Mouse (Mus musculus): ENCODE results near the gene Gpr62.

Gpr62 gene

DNA sequence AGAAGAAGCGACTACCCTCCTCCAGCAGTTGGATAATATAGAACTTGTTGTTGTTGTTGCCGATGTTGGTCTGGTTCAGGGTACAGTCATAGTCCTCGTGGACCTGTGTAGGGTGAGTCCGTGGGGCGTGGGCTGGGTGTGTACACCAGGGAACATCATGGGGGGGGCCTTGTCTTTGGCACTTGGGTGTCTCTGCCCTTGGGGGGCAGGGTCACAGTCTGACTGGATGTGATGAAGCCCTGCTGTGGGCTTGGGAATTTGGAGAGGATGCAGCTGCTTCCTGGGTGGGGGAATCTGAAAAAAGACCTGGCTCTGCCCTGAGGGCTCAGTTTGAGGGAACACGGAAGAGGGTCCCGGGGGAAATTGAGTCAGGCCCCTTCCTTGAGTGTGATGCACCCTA lies 9.3 kb upstream of the Gpr62 start:
- DNase-seq (ENCODE audit: low spot score in 2 of 2): peak; percentile 43 to 62

DNA sequence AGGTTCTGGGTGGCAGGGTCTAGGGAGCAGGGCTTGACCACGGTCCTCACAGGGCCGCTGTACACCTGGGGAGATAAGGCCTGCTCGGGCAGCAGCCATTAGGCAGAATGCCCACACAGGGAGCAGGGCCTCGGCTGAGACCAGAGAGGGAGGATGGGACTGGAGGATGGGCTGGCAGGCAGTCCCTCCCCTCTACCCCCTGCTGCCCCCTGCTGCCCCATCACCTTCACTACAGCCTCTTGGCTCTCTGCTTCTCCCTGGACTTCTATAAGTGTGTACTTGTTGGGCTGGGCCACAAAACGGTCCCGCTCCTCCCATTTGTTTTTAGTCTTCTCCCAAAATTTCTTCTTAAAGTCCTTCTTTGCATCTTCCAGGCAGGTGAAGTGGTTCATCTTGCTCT lies 8.7 kb upstream of the Gpr62 start:
- DNase-seq (ENCODE audit: low spot score in 2 of 2): peak; percentile 57 to 81

DNA sequence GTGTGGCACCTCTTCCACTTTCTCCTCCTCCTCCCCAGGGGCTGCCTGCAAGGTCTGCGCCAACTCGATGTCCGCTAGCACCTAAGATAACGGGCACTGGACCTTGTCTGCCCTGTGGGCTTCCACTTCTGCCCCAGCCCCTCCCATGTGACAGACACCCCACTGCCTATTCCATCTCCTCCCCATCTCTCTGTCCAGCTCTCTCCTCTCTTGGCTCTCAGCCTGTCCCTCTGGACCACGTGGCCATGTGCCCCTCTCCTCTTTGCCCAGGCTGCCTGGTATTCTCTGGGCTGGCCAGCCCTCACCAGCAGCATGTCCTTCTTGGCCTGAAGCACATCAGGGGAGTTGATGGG lies 8.0 kb upstream of the Gpr62 start:
- peak; percentile 21 to 55 for DNase-seq (ENCODE audit: low spot score in 2 of 2)

DNA sequence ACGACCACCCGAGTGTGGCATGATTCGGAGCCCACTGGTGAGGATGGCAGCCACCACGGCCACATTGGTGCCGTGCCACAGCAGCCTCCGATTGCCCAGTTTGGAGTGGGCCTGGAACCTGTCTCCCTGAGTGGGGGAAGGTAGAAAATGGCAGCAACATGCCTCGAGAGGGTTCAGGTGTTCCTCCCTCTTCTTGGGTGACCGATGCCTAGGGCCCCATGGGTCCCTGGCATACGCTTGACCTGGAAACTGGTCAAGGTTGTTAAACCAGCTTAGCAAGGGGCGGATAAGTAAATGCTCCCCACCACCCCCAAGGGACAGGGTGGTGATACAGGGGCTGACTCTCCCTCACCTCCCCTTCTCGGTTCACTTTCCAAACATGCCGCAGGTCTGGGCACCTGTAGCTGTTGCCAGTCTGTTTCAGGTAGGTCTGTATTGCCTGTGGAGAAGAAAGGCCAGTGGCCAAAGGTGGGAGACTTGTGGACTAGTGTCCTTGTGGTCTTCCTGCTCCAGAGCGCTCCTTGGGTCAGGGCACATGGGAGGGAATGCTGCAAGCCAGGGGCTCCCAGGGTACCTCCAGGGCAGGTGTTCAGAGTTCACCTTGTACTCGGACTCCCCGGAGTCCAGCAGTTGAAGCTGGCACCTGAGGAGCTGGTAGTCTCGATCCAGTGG lies 7.5 kb upstream of the Gpr62 start:
- DNase-seq (ENCODE audit: low spot score in 2 of 2): peak in 1 of 2 experiments; percentile 53

DNA sequence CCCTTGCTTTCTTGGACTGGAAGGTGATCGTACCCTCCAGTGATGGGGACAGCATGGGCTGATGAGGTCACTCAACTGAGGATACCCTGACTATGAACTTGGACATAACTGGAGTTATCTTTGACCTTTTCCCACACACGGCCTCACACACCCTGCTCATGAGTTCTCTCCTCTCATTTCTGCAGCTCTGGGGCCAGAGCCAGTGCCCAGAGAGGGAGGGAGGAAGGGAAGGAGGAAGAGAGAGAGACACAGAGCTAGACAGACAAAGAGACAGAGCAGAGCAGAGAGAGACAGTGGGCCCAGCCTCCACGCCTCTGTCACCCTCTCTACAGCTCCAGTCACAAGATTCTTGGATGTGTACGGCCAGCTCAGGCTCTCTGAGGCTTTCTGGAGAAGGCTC lies 6.6 kb upstream of the Gpr62 start:
- DNase-seq (ENCODE audit: low spot score in 2 of 2): no peak

DNA sequence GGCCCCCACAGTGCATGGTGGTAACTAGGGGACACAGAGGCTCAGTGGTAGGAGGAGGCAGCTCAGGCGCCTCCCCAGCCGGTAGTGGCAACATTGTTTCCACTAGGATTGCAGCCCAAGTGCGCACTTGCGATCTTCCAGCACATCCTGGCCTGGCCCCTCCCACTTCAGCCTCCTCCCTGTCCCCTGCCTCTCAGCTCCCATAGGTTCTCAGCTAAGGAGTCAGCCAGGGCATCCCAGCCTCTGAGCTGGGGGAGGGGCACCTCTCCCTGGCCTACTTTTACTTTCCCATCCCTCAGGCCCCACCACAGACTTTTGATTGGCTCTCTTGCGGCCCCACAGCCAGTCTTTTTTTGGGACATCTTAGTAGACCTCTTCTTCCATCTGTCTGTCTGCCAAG lies 6.2 kb upstream of the Gpr62 start:
- DNase-seq (ENCODE audit: low spot score in 2 of 2): peak in 1 of 2 experiments; percentile 67

DNA sequence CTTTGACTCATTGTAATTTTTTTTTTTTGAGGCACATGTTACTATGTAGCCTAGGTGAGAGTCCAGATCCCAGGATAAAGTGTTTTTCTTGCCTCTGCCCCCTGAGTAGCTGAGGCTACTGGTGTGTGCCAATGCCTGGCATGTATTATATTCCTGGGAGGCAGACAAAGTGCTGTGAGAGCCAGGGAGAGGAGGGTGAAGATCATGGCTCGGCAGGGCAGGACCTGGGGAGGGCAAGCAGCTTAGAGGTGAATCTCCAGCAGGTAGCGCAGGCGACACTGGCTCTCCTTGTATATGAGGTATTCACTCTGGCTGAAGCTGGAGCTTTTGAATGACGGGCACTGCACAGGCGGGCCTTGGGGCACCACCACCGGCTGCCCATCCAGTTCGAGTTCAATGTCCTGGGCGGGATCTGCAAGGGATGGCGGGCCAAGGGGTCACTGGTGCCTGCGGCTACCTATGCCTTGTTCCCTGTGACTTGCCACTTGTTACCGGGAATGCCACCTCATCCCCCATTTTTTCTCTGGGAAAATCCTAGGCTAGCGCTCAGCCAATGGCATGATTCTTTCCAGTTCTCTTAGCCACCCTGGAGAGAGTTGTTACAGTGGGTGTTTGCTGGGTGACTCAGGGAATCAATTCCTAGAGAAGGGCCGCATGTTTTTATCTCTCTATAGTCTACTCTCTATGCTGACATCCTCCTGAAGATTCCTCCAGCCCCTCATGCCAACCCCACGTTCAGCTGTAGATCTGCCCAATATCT lies 5.4 kb upstream of the Gpr62 start:
- DNase-seq (ENCODE audit: low spot score in 2 of 2): no peak

DNA sequence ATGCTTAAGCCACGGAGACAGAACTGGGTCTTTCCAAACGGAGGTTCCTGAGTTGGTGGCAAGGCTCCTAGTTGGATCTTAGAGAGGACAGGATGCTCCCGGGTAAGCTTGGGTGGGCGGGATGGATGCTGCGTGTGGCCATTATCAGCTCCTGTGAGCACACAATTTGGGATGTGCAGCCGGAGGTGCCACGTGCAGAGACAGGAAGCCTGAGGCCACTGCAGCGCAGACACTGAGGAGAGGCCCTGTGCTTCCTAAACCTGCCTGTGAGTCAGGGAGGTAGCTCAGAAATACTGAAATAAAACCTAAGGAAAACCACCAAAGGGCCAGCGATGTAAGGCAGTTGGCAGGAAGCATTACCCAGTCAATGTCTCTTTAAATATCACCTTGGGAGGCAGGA lies 4.0 kb upstream of the Gpr62 start:
- DNase-seq (ENCODE audit: low spot score in 2 of 2): no peak

DNA sequence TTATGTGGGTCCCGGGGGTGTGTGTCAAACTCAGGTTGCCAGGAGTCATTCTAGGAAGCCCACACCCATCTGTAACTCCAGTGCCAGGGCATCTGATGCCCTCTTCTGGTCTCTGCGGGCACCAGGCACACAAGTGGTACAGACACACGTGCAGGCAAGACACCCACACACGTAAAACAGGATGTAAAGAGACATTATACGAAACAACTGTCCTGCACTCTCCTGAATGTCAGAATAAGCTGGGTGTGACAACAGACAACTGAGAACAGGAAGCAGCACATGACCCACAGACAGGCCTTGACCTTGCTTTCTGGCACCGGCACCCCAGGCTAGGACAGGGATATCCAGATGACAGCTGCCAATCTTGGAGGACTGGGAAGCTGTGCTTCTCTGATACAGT lies 3.6 kb upstream of the Gpr62 start:
- no peak for DNase-seq (ENCODE audit: low spot score in 2 of 2)

DNA sequence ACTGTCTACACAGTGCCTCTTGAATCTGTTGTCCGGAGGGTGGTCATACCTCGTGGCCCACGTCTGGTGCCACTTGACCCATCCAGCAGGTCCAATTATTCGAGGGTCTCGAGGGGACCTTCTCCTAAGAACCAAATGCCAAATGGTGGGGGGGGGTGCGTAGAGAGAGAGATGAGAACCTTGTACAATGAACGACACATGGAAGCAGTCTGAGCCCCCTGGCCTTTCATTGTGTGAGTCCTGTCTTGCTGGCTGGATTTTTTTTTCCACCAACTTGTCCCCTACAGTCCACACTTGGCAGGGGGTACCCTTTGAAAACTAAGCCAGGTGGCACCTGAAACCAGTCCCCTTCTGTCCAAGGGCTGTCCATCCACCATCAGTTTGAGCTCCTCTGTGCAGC lies 2.0 kb upstream of the Gpr62 start:
- DNase-seq (ENCODE audit: low spot score in 2 of 2): no peak

DNA sequence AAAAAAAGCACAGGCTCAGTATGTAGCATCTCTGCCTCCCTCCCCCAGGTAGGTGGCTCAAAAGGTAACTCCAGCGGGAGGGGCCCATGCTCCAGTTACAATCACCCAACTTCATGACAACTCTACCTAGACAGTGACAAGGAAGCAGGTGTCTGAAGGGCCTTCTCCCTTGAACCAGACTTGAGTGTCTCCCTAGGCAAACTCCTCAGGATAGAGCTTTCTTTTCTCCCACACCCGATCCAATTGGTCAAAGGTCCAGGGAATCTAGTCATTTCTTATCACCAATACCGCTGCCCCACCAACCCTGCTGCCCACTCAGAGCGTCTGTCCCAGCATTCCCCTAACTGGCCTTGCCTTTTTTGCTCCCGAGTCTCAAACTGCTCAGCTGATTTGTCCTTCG lies 983 bp upstream of the Gpr62 start:
- no peak for DNase-seq (ENCODE audit: low spot score in 2 of 2)

DNA sequence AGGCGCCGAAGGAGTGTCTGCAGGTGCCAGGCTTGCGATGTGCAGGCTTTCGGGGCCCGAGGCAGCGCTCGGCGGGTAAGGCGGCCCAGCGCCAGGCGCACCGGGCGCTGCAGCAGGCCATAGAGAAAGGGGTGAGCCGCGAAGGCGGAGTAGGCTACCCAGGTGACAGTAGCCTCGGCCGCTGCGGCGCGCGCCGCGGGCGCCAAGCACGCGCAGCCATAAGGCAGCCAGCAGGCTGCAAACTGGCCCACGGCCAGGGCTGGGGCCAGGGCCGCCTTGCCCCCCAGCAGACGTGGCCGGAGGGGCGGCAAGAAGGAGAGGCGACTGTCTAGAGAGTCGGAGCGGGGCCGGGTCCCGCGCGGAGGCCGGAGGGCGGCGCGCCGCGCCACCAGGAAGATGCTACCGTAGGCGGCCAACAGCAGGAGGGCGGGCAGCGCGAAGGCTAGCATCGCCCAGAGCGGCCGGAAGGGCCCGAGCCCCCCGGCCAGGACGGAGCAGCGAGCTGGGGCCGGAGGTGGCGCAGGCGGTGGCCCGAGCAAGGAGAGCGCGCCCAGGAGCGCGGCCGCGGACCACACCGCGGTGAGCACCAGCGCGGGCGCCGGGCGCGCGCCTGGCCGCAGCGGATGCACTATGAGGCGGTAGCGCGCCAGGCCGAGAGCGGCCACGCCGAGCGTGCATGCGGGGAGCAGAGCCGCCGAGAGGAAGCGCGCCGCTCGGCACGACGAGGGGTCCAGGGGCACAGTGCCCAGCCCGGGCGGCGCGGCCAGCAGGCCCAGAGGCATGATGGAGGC lies 792 bp downstream of the Gpr62 start:
- peak in 1 of 2 experiments; percentile 60 for DNase-seq (ENCODE audit: low spot score in 2 of 2)

DNA sequence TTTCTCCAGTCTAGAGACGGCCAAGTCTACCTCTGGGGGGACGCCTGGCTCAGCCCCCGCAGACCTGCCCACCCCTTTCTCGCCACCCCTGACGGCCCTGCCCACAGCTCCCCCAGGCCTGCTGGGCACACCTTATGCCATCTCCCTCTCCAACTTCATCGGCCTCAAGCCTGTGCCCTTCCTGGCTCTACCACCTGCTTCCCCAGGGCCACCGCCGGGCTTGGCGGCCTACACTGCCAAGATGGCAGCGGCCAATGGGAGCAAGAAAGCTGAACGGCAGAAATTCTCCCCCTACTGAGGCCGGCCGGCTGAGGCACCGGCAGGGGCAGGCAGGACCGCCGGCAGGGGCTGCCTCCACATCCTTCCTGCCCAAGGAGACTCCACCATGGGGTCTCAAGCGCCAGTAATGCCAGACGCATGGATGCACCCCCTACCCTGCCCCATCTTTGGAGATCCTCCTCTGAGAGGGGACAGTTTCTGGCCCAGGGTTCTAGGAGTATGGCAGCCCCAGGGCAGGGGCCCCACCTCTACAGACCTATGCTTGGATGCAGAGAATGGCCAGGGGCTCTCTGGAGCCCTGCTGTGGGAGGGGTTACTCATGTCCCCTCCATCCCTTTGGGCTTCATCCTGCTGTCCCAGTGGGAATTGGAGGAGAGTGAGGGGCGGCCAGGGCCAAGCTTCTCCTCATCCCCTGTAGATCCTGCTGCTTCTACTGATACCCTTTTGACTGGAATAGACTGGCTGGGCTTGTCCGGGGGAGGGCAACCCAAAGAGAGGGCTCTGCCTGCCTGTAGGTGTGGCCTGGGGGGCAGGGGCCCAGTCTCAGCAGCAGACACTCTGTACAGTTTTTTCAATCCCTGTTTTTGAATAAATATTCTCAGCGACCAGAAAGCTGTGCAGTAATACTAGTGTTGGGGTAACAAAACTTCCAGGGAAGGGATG lies 2.3 kb downstream of the Gpr62 start:
- no peak for DNase-seq (ENCODE audit: low spot score in 2 of 2)

DNA sequence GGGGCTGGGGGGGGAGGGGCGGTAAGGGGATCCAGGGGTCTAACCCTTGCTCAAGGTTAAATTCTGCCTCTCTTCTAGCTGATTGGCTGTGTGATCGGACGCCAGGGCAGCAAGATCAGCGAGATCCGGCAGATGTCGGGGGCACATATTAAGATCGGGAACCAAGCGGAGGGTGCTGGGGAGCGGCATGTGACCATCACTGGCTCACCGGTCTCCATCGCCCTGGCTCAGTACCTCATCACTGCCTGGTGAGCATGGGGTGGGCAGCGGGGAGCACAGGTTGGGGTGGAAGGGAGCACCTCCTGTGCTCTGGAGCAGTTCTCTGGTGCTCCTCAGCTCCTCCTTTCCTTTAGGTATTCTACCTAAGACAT lies 3.3 kb downstream of the Gpr62 start:
- no peak for DNase-seq (ENCODE audit: low spot score in 2 of 2)

DNA sequence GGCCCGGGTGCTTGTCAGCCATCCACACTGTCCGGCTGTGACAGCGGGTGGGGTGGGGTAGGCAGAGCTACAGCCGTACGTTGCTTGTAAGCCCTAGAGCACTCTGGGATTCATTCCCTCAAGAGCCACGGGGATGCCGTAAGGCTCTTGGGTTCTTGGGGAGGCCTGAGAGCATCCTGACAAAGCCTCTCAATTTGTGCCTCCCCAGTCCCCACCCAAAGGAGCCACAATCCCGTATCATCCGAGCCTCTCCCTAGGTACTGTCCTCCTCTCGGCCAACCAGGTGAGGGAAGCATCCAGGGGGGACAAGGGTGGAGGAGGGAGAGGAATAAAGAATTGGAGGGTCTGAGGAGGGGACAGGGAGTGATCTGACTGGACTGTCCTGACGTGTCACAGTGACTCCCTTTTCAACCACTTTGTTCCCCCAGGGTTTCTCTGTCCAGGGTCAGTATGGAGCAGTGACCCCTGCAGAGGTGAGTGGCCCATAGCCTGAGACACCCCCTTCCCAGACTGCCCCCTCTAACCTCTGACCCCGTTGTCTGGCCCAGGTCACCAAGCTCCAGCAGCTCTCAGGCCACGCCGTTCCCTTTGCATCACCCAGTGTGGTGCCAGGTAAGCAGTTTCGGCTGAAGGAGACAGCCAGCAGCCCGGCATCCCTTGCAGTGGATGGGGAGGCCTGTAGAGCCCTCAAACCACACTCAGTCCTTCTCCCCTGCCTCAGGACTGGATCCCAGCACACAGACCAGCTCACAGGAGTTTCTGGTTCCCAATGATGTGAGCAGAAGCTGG lies 3.9 kb downstream of the Gpr62 start:
- DNase-seq (ENCODE audit: low spot score in 2 of 2): no peak

DNA sequence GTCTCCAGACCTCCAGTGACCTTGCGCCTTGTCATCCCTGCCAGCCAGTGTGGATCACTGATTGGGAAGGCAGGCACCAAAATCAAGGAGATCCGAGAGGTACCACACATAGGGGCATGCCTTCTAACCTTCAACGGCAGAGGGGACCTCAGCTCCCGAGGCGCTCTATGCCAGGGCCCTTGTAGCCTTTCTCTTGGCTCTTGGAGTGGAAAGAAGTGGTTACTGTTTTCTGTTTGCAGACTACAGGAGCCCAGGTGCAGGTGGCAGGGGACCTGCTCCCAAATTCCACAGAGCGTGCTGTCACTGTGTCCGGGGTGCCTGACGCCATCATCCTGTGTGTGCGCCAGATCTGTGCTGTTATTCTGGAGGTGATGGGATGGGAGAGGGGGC lies 4.7 kb downstream of the Gpr62 start:
- no peak for DNase-seq (ENCODE audit: low spot score in 2 of 2)

DNA sequence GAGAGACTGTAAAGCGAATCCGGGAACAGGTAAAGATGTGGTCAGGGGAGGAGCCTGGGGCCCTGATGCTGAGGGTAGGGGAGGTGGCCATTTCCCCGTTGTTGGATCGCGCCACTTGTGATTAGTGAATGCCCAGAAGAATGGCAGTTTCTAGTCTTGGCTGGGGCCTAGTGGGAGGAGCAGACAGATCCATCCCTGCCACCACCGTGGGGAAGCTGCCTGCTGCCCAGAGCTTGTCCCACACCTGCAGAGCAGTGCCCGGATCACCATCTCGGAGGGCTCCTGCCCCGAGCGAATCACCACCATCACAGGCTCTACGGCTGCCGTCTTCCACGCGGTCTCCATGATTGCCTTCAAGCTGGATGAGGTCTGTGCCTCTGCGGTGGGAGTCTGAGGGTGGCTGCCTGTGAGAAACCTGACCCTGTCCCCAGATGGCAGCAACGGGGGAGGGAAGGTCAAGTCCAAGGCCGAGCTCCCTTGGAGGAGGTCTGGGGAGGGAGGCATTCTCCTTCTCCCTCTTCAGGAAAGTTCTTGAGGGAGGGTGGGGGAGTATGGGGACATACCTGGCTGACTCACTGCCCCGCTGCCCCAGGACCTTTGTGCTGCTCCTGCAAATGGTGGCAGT lies 5.2 kb downstream of the Gpr62 start:
- no peak for DNase-seq (ENCODE audit: low spot score in 2 of 2)

DNA sequence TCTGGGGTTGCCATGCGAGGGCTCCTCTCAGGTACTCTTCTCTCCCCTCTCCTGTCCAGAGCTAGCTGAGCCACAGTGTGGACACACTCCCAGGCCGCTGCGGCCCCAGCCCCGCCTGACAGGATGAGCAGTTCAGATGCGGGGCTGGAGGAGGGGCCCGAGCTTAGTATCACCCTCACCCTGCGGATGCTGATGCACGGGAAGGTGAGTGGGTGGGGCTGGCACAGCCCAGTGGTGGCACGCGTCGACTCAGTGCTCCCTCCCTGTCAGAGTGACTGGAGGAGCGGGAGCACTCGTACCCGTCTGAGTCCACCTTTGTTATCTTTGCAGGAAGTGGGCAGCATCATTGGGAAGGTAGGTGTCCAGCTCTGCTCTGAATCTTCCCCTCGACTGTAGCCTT lies 5.8 kb downstream of the Gpr62 start:
- DNase-seq (ENCODE audit: low spot score in 2 of 2): no peak

DNA sequence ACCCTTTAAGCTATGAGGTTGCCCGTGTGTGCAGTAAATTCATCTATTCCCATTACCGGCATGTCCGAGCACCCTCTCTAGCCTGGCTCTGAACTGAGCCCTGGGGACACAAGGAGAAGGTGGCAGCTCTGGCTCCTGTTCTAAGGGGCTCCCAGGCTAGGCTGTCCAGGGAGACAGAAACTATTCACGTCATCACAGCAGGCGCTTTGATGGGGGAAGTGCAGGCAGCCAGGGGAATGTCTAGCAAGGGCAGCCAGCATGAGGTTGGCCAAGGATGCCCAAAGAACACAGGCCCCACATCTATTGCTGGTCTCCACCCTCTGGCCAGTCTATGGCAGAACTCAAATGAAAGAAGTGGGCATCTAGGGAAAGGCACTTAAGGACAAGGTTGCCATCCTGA lies 7.8 kb downstream of the Gpr62 start:
- DNase-seq (ENCODE audit: low spot score in 2 of 2): no peak

DNA sequence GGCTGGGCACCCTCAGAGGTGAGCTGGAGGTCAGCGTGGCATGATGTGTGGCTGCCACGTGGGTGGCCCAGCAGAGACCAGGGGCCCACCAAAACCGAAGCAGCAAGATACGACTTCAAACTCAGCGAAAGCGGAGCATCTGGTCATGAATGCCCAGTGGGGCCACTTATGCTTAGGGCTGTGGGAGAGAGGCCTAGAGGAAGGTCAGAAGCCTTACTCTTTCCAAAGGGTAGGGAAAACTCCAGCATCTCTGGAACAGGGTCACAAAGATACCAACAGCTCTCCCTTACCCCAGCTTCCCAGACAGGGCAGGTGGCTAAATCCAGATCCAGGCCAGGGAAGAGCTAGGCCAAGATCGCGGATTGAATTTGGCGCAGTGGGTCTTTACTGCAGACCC lies 8.6 kb downstream of the Gpr62 start:
- DNase-seq (ENCODE audit: low spot score in 2 of 2): no peak
